21 mouse cellular contexts compared by ENCODE assay signal in genomic region chr7:132344606-132345005, GRCm38 (mm10). TPM values are rescaled to one million over a fixed set of nuclear protein-coding genes. Genes with fewer than 3 reads are reported as not detected.
DNase-seq lines count a peak whose midpoint lies in the region; ATAC-seq and TF ChIP-seq lines count a peak whose summit lies in the region.
"Had no signal": no experiment of that assay in that cellular context is flagged by ENCODE, and none has a peak within 500 bp of the region (broad histone marks: within the 10 kb centered on the region; RNA-seq: fewer than 3 reads in every experiment).

No protein-coding gene starts in this region.

- 17% methylated on average over 4 of the region's 4 CpGs for WGBS in lung, postnatal 0 days
- 23% methylated on average over 4 of the region's 4 CpGs for WGBS in lung, adult 2 months
- WGBS in liver, embryonic 11.5 days, result 43% methylated on average over 4 of the region's 4 CpGs

- H3K4me3 ChIP-seq in lung, postnatal 0 days (ENCODE audit: low read depth, low read length), result no peak overlapping the region
- H3K4me3 ChIP-seq in lung, adult 2 months (replicated peaks; ENCODE audit: extremely low read depth, low read depth, low read length), result no peak overlapping the region
- H3K4me3 ChIP-seq in MEL (ENCODE audit: control insufficient read depth in 1 of 2, insufficient read depth in 1 of 2, low read depth in 2 of 2, low read length in 2 of 2) (no peak overlapping the region), myocyte (no peak overlapping the region)
- no peak overlapping the region for H3K4me3 ChIP-seq in liver, embryonic 11.5 days (ENCODE audit: low read depth, low read length)
- H3K4me3 ChIP-seq: embryonic facial prominence, embryonic 10.5 days; forebrain, embryonic 10.5 days; heart, embryonic 10.5 days; hindbrain, embryonic 15.5 days had no signal

- no peak for TF ChIP-seq CTCF in lung, postnatal 0 days (IDR thresholded peaks at IDR 0.05)
- TF ChIP-seq CTCF in lung, adult 2 months (IDR thresholded peaks at IDR 0.05; ENCODE audit: insufficient read depth, low read length), result no peak
- no peak for TF ChIP-seq CTCF in MEL (IDR thresholded peaks at IDR 0.05 in 2 of 3, conservative IDR thresholded peaks at IDR 0.05 in 1 of 3; ENCODE audit: control insufficient read depth in 1 of 3, insufficient read depth in 1 of 3, low read depth in 2 of 3, low read length in 3 of 3, poor library complexity in 1 of 3, severe bottlenecking in 1 of 3)

- no peak overlapping the region for H3K9ac ChIP-seq in lung, postnatal 0 days (replicated peaks; ENCODE audit: low read depth)
- H3K9ac ChIP-seq in MEL (ENCODE audit: control insufficient read depth, low read depth, low read length, poor library complexity, severe bottlenecking), result no peak overlapping the region
- H3K9ac ChIP-seq in liver, embryonic 11.5 days (ENCODE audit: low read depth, low read length), result no peak overlapping the region
- H3K9ac ChIP-seq: hindbrain, embryonic 15.5 days had no signal

- H3K4me2 ChIP-seq in lung, postnatal 0 days (replicated peaks; ENCODE audit: low read depth, low read length), result no peak overlapping the region
- H3K4me2 ChIP-seq in myocyte (ENCODE audit: low read depth), result peak overlapping the region; percentile 12
- no peak overlapping the region for H3K4me2 ChIP-seq in liver, embryonic 11.5 days
- H3K4me2 ChIP-seq: hindbrain, embryonic 15.5 days had no signal

- ATAC-seq in lung, postnatal 0 days, result peak; percentile 25; the same call in 1 of the 2 replicates
- no peak for ATAC-seq in liver, embryonic 11.5 days (replicated peaks; ENCODE audit: low FRiP score)
- ATAC-seq in erythroid progenitor cell, adult 5-6 weeks (replicated peaks; ENCODE audit: low FRiP score, poor library complexity, severe bottlenecking), result no peak
- ATAC-seq: activated CD4-positive, CD25-positive, alpha-beta regulatory T cell, adult 4 months; forebrain, embryonic 14.5 days; intestine, embryonic 16.5 days had no signal

- no peak overlapping the region for H3ac ChIP-seq in myocyte (ENCODE audit: control insufficient read depth, insufficient read length)

- DNase-seq in lung, postnatal 0 days (ENCODE audit: low spot score), result peak; percentile 52
- DNase-seq in lung, adult 2 months, result no peak
- DNase-seq in 3T3-L1 (ENCODE audit: low read depth, low spot score), result peak; percentile 42
- no peak for DNase-seq in MEL (ENCODE audit: low read depth, low spot score)
- DNase-seq in c-Kit-positive CD71-positive TER-119-positive erythroid progenitor cells, embryonic 14.5 days (ENCODE audit: low spot score), result no peak
- DNase-seq in liver, embryonic 11.5 days (ENCODE audit: low spot score), result no peak
- DNase-seq: adrenal gland, adult 8-10 months; cerebellum, adult 2 months; cerebellum, postnatal 10 days; gastrocnemius, postnatal 10 days; heart, adult 18-20 months; heart, postnatal 14 days had no signal

- TF ChIP-seq RAD21 in MEL (IDR thresholded peaks at IDR 0.05; ENCODE audit: low read depth, low read length), result no peak

- peak; percentile 86 for TF ChIP-seq EP300 in lung, postnatal 0 days (IDR thresholded peaks at IDR 0.05)
- TF ChIP-seq EP300 in MEL (IDR thresholded peaks at IDR 0.05; ENCODE audit: low read depth in 1 of 2, low read length in 2 of 2), result no peak

- H3K79me2 ChIP-seq in MEL (ENCODE audit: control insufficient read depth, insufficient read depth, low read length, poor library complexity), result no peaks in the 10 kb centered on the region
- H3K79me2 ChIP-seq in myocyte (ENCODE audit: control insufficient read depth, insufficient read depth), result no peaks in the 10 kb centered on the region

- H3K4me1 ChIP-seq in lung, postnatal 0 days (ENCODE audit: insufficient read depth, low read depth, low read length), result peaks cover 16% of the 10 kb centered on the region; the same call in 1 of the 2 replicates
- H3K4me1 ChIP-seq in lung, adult 2 months (ENCODE audit: control insufficient read depth, insufficient read depth, low read length), result peaks cover 23% of the 10 kb centered on the region
- peaks cover 5 to 18% of the 10 kb centered on the region in 2 experiments; a peak in 3 of 4 replicates for H3K4me1 ChIP-seq in MEL (ENCODE audit: control insufficient read depth in 1 of 2, insufficient read depth in 2 of 2, low read length in 2 of 2)
- H3K4me1 ChIP-seq in liver, embryonic 11.5 days (replicated peaks; ENCODE audit: control insufficient read depth, insufficient read depth, low read length), result no peaks in the 10 kb centered on the region
- H3K4me1 ChIP-seq: hindbrain, embryonic 15.5 days had no signal

- H3K36me3 ChIP-seq in lung, postnatal 0 days (ENCODE audit: insufficient read depth, low read length), result no peaks in the 10 kb centered on the region
- H3K36me3 ChIP-seq in MEL (ENCODE audit: control insufficient read depth in 1 of 2, insufficient read depth in 2 of 2, low read length in 2 of 2), result peaks cover 0 to 9% of the 10 kb centered on the region in 2 experiments; a peak in 2 of 4 replicates
- no peaks in the 10 kb centered on the region for H3K36me3 ChIP-seq in myocyte (ENCODE audit: control insufficient read depth, insufficient read depth)
- no peaks in the 10 kb centered on the region for H3K36me3 ChIP-seq in liver, embryonic 11.5 days (ENCODE audit: control insufficient read depth, insufficient read depth, low read length)
- H3K36me3 ChIP-seq: embryonic facial prominence, embryonic 10.5 days; forebrain, embryonic 10.5 days; heart, embryonic 10.5 days; hindbrain, embryonic 15.5 days had no signal

- H3K9me3 ChIP-seq in lung, postnatal 0 days (ENCODE audit: low read length), result no peaks in the 10 kb centered on the region
- no peaks in the 10 kb centered on the region for H3K9me3 ChIP-seq in MEL (replicated peaks; ENCODE audit: insufficient read depth, low read length)
- H3K9me3 ChIP-seq in liver, embryonic 11.5 days (ENCODE audit: control insufficient read depth, low read length), result no peaks in the 10 kb centered on the region
- H3K9me3 ChIP-seq: embryonic facial prominence, embryonic 10.5 days; forebrain, embryonic 10.5 days; heart, embryonic 10.5 days; hindbrain, embryonic 15.5 days had no signal

- no peaks in the 10 kb centered on the region for H3K27me3 ChIP-seq in lung, postnatal 0 days (replicated peaks; ENCODE audit: insufficient read depth, low read length)
- H3K27me3 ChIP-seq in MEL (ENCODE audit: control insufficient read depth in 1 of 2, insufficient read depth in 2 of 2, low read length in 2 of 2) (no peaks in the 10 kb centered on the region), myocyte (ENCODE audit: control insufficient read depth, insufficient read depth, insufficient read length) (no peaks in the 10 kb centered on the region)
- no peaks in the 10 kb centered on the region for H3K27me3 ChIP-seq in liver, embryonic 11.5 days (replicated peaks; ENCODE audit: control insufficient read depth, insufficient read depth, low read length)
- H3K27me3 ChIP-seq: hindbrain, embryonic 15.5 days had no signal

- no peak overlapping the region for H3K27ac ChIP-seq in lung, postnatal 0 days (ENCODE audit: low read length)
- H3K27ac ChIP-seq in MEL (ENCODE audit: control insufficient read depth, low read depth, low read length), result no peak overlapping the region
- H3K27ac ChIP-seq in liver, embryonic 11.5 days (ENCODE audit: low read depth, low read length), result no peak overlapping the region
- H3K27ac ChIP-seq: embryonic facial prominence, embryonic 10.5 days; heart, embryonic 10.5 days; hindbrain, embryonic 15.5 days had no signal

- no peak for TF ChIP-seq POLR2A in lung, adult 2 months (IDR thresholded peaks at IDR 0.05; ENCODE audit: borderline replicate concordance, extremely low read depth, low read depth, low read length)
- TF ChIP-seq POLR2A in MEL (IDR thresholded peaks at IDR 0.05; ENCODE audit: control insufficient read depth in 1 of 2, insufficient read depth in 1 of 2, low read depth in 1 of 2, low read length in 2 of 2, poor library complexity in 1 of 2), result no peak
- TF ChIP-seq POLR2A in myocyte (IDR thresholded peaks at IDR 0.05; ENCODE audit: insufficient read length, low read depth), result no peak

TF ChIP-seq in MEL, 35 proteins besides CTCF, POLR2A, EP300 and RAD21:
- peak; percentile 42; the same call in 1 of the 2 replicates for TF ChIP-seq GATA1 (IDR thresholded peaks at IDR 0.05; ENCODE audit: low read depth, low read length)
- TF ChIP-seq ZKSCAN1 (IDR thresholded peaks at IDR 0.05; ENCODE audit: low read depth, low read length), result no peak
- TF ChIP-seq USF1 (IDR thresholded peaks at IDR 0.05; ENCODE audit: low read depth, low read length), result no peak
- no peak for TF ChIP-seq RCOR1 (IDR thresholded peaks at IDR 0.05; ENCODE audit: low read depth, low read length)

TF ChIP-seq in myocyte, 11 proteins besides CTCF, POLR2A, EP300 and RAD21:
- TF ChIP-seq SRF (IDR thresholded peaks at IDR 0.05; ENCODE audit: control insufficient read depth, insufficient read length, low read depth) (no peak), MYOD1 (IDR thresholded peaks at IDR 0.05; ENCODE audit: control insufficient read depth in 1 of 3, insufficient read length in 2 of 3, low read depth in 2 of 3) (peak in 1 of 3 experiments; percentile 49)

RNA-seq across cellular contexts. Expression of gene Chst15, which starts 27.6 kb away (rescaled TPM):
- 13.1 and 14.1 TPM in 2 replicates for polyA plus RNA-seq in lung, postnatal 0 days (2015; fragmentation: Nextera tagmentation; extraction: Ambion mirVana)
- polyA plus RNA-seq in lung, adult 2 months (2012; rRNA removed), result 14.1 and 14.7 TPM in 2 replicates
- total RNA-seq in MEL (2012; rRNA removed), result 14.3 and 14.9 TPM in 2 replicates
- 10 to 100 TPM in 1 of 2 experiments, not detected in 1; 18.1 TPM for polyA plus RNA-seq in MEL (2012; ENCODE audit: insufficient read depth in 1 of 2, insufficient read length in 2 of 2, low read depth in 1 of 2, low replicate concordance in 2 of 2, missing spikeins in 1 of 2)
- polyA plus RNA-seq in myocyte (2012; fragmentation: generic; extraction: Trizol), result 13.4 TPM
- 12.8 and 14.1 TPM in 2 replicates for polyA plus RNA-seq in liver, embryonic 11.5 days (2014; fragmentation: Nextera tagmentation; extraction: Ambion mirVana)
- total RNA-seq in erythroid progenitor cell, adult 5-6 weeks (2015; ENCODE audit: low replicate concordance), result 7.9 and 8.0 TPM in 2 replicates
- total RNA-seq in erythroid progenitor cell, adult 5-6 weeks (2017; ENCODE audit: low replicate concordance), result 3.6 and 3.8 TPM in 2 replicates

Comparison
In these comparisons a context has a peak if more than half of its experiments do, and no peak if none do; other contexts are left out.
1. DNase-seq: peak in lung, postnatal 0 days (single experiment) and 3T3-L1 (single experiment); none in lung, adult 2 months (single experiment), MEL (single experiment), c-Kit-positive CD71-positive TER-119-positive erythroid progenitor cells, embryonic 14.5 days (single experiment) and liver, embryonic 11.5 days (single experiment).